8 mouse cellular contexts compared by ENCODE assay signal in genomic region chr16:32858771-32859636, GRCm38 (mm10). TPM values are rescaled to one million over a fixed set of nuclear protein-coding genes. Genes with fewer than 3 reads are reported as not detected.
DNase-seq lines count a peak whose midpoint lies in the region; ATAC-seq and TF ChIP-seq lines count a peak whose summit lies in the region.

No protein-coding gene starts in this region.

- DNase-seq in kidney, adult 2 months, result no peak
- no peak for DNase-seq in kidney, adult 9 months
- DNase-seq in adrenal gland, adult 8-10 months, result peak; percentile 30
- peak; percentile 67 for DNase-seq in lung, postnatal 25 days (ENCODE audit: low spot score)
- DNase-seq in spleen, adult 18-20 months, result no peak
- DNase-seq in thymus, postnatal 36 days, result no peak
- no peak for DNase-seq in liver, postnatal 0 days

- H3K9me3 ChIP-seq in heart, embryonic 13.5 days, result no peaks in the 10 kb centered on the region
- no peaks in the 10 kb centered on the region for H3K9me3 ChIP-seq in liver, postnatal 0 days (ENCODE audit: low read length)

- peaks cover 4% of the 10 kb centered on the region for H3K4me1 ChIP-seq in kidney, adult 2 months (ENCODE audit: control insufficient read depth, insufficient read depth, low read length)
- peaks cover 63% of the 10 kb centered on the region for H3K4me1 ChIP-seq in heart, embryonic 13.5 days
- no peaks in the 10 kb centered on the region for H3K4me1 ChIP-seq in liver, postnatal 0 days (ENCODE audit: insufficient read depth)

- no peak for TF ChIP-seq POLR2A in kidney, adult 2 months (IDR thresholded peaks at IDR 0.05; ENCODE audit: low read depth, low read length)

- 0 out of 2 replicates have a peak overlapping the region, but pooled peaks have one; percentile 46 for H3K27ac ChIP-seq in kidney, adult 2 months (ENCODE audit: insufficient read depth, low read depth, low read length)
- H3K27ac ChIP-seq in heart, embryonic 13.5 days (replicated peaks), result peak overlapping the region; percentile 96
- no peak overlapping the region for H3K27ac ChIP-seq in liver, postnatal 0 days (ENCODE audit: low read depth)

- H3K27me3 ChIP-seq in kidney, adult 2 months (replicated peaks; ENCODE audit: control insufficient read depth, insufficient read depth, low read length), result no peaks in the 10 kb centered on the region
- no peaks in the 10 kb centered on the region for H3K27me3 ChIP-seq in heart, embryonic 13.5 days (replicated peaks)
- H3K27me3 ChIP-seq in liver, postnatal 0 days (ENCODE audit: insufficient read depth, low read length), result no peaks in the 10 kb centered on the region

- no peak for TF ChIP-seq EP300 in liver, postnatal 0 days (IDR thresholded peaks at IDR 0.05; ENCODE audit: low read depth)

- ATAC-seq in heart, embryonic 13.5 days (ENCODE audit: extremely low read depth, insufficient number of reproducible peaks, low FRiP score, low TSS enrichment), result peak; percentile 37; the same call in 1 of the 2 replicates
- no peak for ATAC-seq in liver, postnatal 0 days

- H3K4me2 ChIP-seq in heart, embryonic 13.5 days, result peak overlapping the region; percentile 41
- no peak overlapping the region for H3K4me2 ChIP-seq in liver, postnatal 0 days (ENCODE audit: low read depth, low read length)

- no peak for TF ChIP-seq CTCF in kidney, adult 2 months (conservative IDR thresholded peaks at IDR 0.05; ENCODE audit: insufficient read depth, insufficient read length, low read depth, low read length)
- no peak for TF ChIP-seq CTCF in liver, postnatal 0 days (IDR thresholded peaks at IDR 0.05; ENCODE audit: low read depth)

- no peaks in the 10 kb centered on the region for H3K36me3 ChIP-seq in kidney, adult 2 months (ENCODE audit: control insufficient read depth, insufficient read depth, low read length)
- peaks cover 36% of the 10 kb centered on the region for H3K36me3 ChIP-seq in heart, embryonic 13.5 days
- H3K36me3 ChIP-seq in liver, postnatal 0 days (replicated peaks; ENCODE audit: insufficient read depth, low read length), result 0 out of 2 replicates have a peak, but pooled peaks cover 3% of the 10 kb centered on the region

- peak overlapping the region; percentile 67 for H3K9ac ChIP-seq in heart, embryonic 13.5 days
- H3K9ac ChIP-seq in liver, postnatal 0 days (replicated peaks), result no peak overlapping the region

- H3K4me3 ChIP-seq in kidney, adult 2 months (ENCODE audit: insufficient read depth, low read depth, low read length), result no peak overlapping the region
- H3K4me3 ChIP-seq in heart, embryonic 13.5 days, result peak overlapping the region; percentile 9; the same call in 1 of the 2 replicates
- no peak overlapping the region for H3K4me3 ChIP-seq in liver, postnatal 0 days (ENCODE audit: low read depth, low read length)

- 61% methylated on average over 12 of the region's 12 CpGs for WGBS in kidney, adult 2 months
- WGBS in heart, embryonic 13.5 days, result 31% methylated on average over 12 of the region's 12 CpGs
- 62% methylated on average over 12 of the region's 12 CpGs for WGBS in liver, postnatal 0 days (ENCODE audit: insufficient replicate concordance)

RNA-seq across cellular contexts. Expression of gene Fyttd1, which starts 18.3 kb away (rescaled TPM):
- polyA plus RNA-seq in kidney, adult 2 months (2012; rRNA removed), result 6.2 and 9.0 TPM in 2 replicates
- total RNA-seq in adrenal gland, adult 8-10 months (2022), result 100 to 1,000 TPM in 3 of 4 experiments, 10 to 100 TPM in 1; 97.2 to 136 (median 120) TPM
- polyA plus RNA-seq in heart, embryonic 13.5 days (2015; fragmentation: Nextera tagmentation; extraction: Ambion mirVana), result 102 and 116 TPM in 2 replicates
- 36.6 and 40.6 TPM in 2 replicates for polyA plus RNA-seq in liver, postnatal 0 days (2015; fragmentation: Nextera tagmentation; extraction: Ambion mirVana)

RNA-seq across cellular contexts. Expression of gene Rubcn, which starts 18.6 kb away (rescaled TPM):
- 36.9 and 38.9 TPM in 2 replicates for polyA plus RNA-seq in kidney, adult 2 months (2012; rRNA removed)
- total RNA-seq in adrenal gland, adult 8-10 months (2022), result 10 to 100 TPM; 31.0 to 60.3 (median 46.8) TPM
- 24.2 and 26.5 TPM in 2 replicates for polyA plus RNA-seq in heart, embryonic 13.5 days (2015; fragmentation: Nextera tagmentation; extraction: Ambion mirVana)
- polyA plus RNA-seq in liver, postnatal 0 days (2015; fragmentation: Nextera tagmentation; extraction: Ambion mirVana), result 4.0 and 4.3 TPM in 2 replicates

RNA-seq across cellular contexts. Expression of gene Smbd1, which starts 48.7 kb away (rescaled TPM):
- not detected in 2 replicates for polyA plus RNA-seq in kidney, adult 2 months (2012; rRNA removed)
- not detected for total RNA-seq in adrenal gland, adult 8-10 months (2022)
- polyA plus RNA-seq in heart, embryonic 13.5 days (2015; fragmentation: Nextera tagmentation; extraction: Ambion mirVana), result not detected in 2 replicates
- polyA plus RNA-seq in liver, postnatal 0 days (2015; fragmentation: Nextera tagmentation; extraction: Ambion mirVana), result 0.33 TPM in 1 of 2 replicates, not detected in the other

RNA-seq across cellular contexts. Expression of gene Lrch3, which starts 54.9 kb away (rescaled TPM):
- 20.6 and 21.0 TPM in 2 replicates for polyA plus RNA-seq in kidney, adult 2 months (2012; rRNA removed)
- total RNA-seq in adrenal gland, adult 8-10 months (2022), result 10 to 100 TPM; 36.3 to 48.0 (median 42.9) TPM
- polyA plus RNA-seq in heart, embryonic 13.5 days (2015; fragmentation: Nextera tagmentation; extraction: Ambion mirVana), result 14.2 and 16.4 TPM in 2 replicates
- polyA plus RNA-seq in liver, postnatal 0 days (2015; fragmentation: Nextera tagmentation; extraction: Ambion mirVana), result 2.6 and 4.3 TPM in 2 replicates

Comparison
In these comparisons a context has a peak if more than half of its experiments do, and no peak if none do; other contexts are left out.
1. DNase-seq: peak in adrenal gland, adult 8-10 months (single experiment) and lung, postnatal 25 days (single experiment); none in kidney, adult 2 months (single experiment), kidney, adult 9 months (single experiment), spleen, adult 18-20 months (0 of 2), thymus, postnatal 36 days (0 of 2) and liver, postnatal 0 days (single experiment).